Mouse (Mus musculus): ENCODE results near the gene Fam102a. TPM values are rescaled to one million over a fixed set of nuclear protein-coding genes. Genes with fewer than 3 reads are reported as not detected.

Fam102a gene
- total RNA-seq, 1 experiment, result 11.6 TPM

GRCm38 (mm10) chr2:32568941-32569340 is 33.8 kb downstream of the Fam102a start:
- Histone ChIP-seq H3K27ac (ENCODE audit: insufficient read depth, low read depth, low read length, poor library complexity, severe bottlenecking) (no peak overlapping the region), H3K36me3 (ENCODE audit: control insufficient read depth, insufficient read depth, low read length, poor library complexity, severe bottlenecking) (peaks cover 23% of the 10 kb centered on the region; the same call in 1 of the 2 replicates), H3K4me1 (ENCODE audit: control insufficient read depth in 2 of 2, insufficient read depth in 2 of 2, low read length in 2 of 2, poor library complexity in 1 of 2) (peaks cover 0 to 2% of the 10 kb centered on the region in 2 experiments; a peak in 2 of 4 replicates), H3K9ac (ENCODE audit: insufficient read depth, low read depth, low read length, poor library complexity, severe bottlenecking) (no peak overlapping the region), H3K9me3 (ENCODE audit: control insufficient read depth, insufficient read depth, low read depth, low read length) (no peaks in the 10 kb centered on the region), H3K4me3 (ENCODE audit: insufficient read depth in 1 of 2, low read depth in 1 of 2, low read length in 2 of 2, poor library complexity in 1 of 2, severe bottlenecking in 1 of 2) (no peak overlapping the region)
- in situ Hi-C loops (cut with MboI; ENCODE audit: low sequenced_read_pairs in 2 of 2, unreplicated experiment in 2 of 2), result no loop called here
- TF ChIP-seq MAFK (IDR thresholded peaks at IDR 0.05; ENCODE audit: insufficient read depth, low read depth, low read length) (no peak), ZNF384 (IDR thresholded peaks at IDR 0.05; ENCODE audit: low read depth, low read length) (no peak), CHD2 (IDR thresholded peaks at IDR 0.05; ENCODE audit: low read depth, low read length) (no peak)
- DNase-seq (ENCODE audit: low read depth, low spot score), result no peak

GRCm38 (mm10) chr2:32570698-32571494 is 35.8 kb downstream of the Fam102a start, which contains the start of gene Dpm2:
Gene Dpm2, plus strand, starts transcription at chr2:32570858.
- peak; percentile 97 for TF ChIP-seq HCFC1 (IDR thresholded peaks at IDR 0.05; ENCODE audit: borderline replicate concordance, insufficient read depth, low read length)
- no peak for TF ChIP-seq MAFK (IDR thresholded peaks at IDR 0.05; ENCODE audit: insufficient read depth, low read depth, low read length)
- Histone ChIP-seq H3K27ac (ENCODE audit: insufficient read depth, low read depth, low read length, poor library complexity, severe bottlenecking) (peak within 1 kb of the TSS; percentile 63), H3K9me3 (ENCODE audit: control insufficient read depth, insufficient read depth, low read depth, low read length) (no peaks in the 10 kb centered on the region), H3K4me3 (ENCODE audit: insufficient read depth in 1 of 2, low read depth in 1 of 2, low read length in 2 of 2, poor library complexity in 1 of 2, severe bottlenecking in 1 of 2) (peak within 1 kb of the TSS; percentile 82 to 95), H3K36me3 (ENCODE audit: control insufficient read depth, insufficient read depth, low read length, poor library complexity, severe bottlenecking) (peaks cover 14% of the 10 kb centered on the region; the same call in 1 of the 2 replicates), H3K9ac (ENCODE audit: insufficient read depth, low read depth, low read length, poor library complexity, severe bottlenecking) (peak within 1 kb of the TSS; percentile 90), H3K4me1 (ENCODE audit: control insufficient read depth in 2 of 2, insufficient read depth in 2 of 2, low read length in 2 of 2, poor library complexity in 1 of 2) (peaks cover 0 to 6% of the 10 kb centered on the region in 2 experiments; a peak in 2 of 4 replicates)
- in situ Hi-C loops (cut with MboI; ENCODE audit: low sequenced_read_pairs in 2 of 2, unreplicated experiment in 2 of 2), result no loop called here
- DNase-seq (ENCODE audit: low read depth, low spot score), result peak; percentile 90

GRCm38 (mm10) chr2:32572196-32572595 is 37.1 kb downstream of the Fam102a start:
- Histone ChIP-seq H3K36me3 (ENCODE audit: control insufficient read depth, insufficient read depth, low read length, poor library complexity, severe bottlenecking) (peaks cover 12% of the 10 kb centered on the region; the same call in 1 of the 2 replicates), H3K9ac (ENCODE audit: insufficient read depth, low read depth, low read length, poor library complexity, severe bottlenecking) (no peak overlapping the region), H3K4me1 (ENCODE audit: control insufficient read depth in 2 of 2, insufficient read depth in 2 of 2, low read length in 2 of 2, poor library complexity in 1 of 2) (peaks cover 0 to 4% of the 10 kb centered on the region in 2 experiments; a peak in 2 of 4 replicates), H3K27ac (ENCODE audit: insufficient read depth, low read depth, low read length, poor library complexity, severe bottlenecking) (no peak overlapping the region), H3K9me3 (ENCODE audit: control insufficient read depth, insufficient read depth, low read depth, low read length) (no peaks in the 10 kb centered on the region), H3K4me3 (ENCODE audit: insufficient read depth in 1 of 2, low read depth in 1 of 2, low read length in 2 of 2, poor library complexity in 1 of 2, severe bottlenecking in 1 of 2) (no peak overlapping the region)
- no peak for DNase-seq (ENCODE audit: low read depth, low spot score)
- in situ Hi-C loops (cut with MboI; ENCODE audit: low sequenced_read_pairs in 2 of 2, unreplicated experiment in 2 of 2), result no loop called here
- TF ChIP-seq ZC3H11A (IDR thresholded peaks at IDR 0.05; ENCODE audit: borderline replicate concordance, low read depth, low read length) (no peak), ZNF384 (IDR thresholded peaks at IDR 0.05; ENCODE audit: low read depth, low read length) (no peak), HCFC1 (IDR thresholded peaks at IDR 0.05; ENCODE audit: borderline replicate concordance, insufficient read depth, low read length) (no peak), CHD2 (IDR thresholded peaks at IDR 0.05; ENCODE audit: low read depth, low read length) (no peak), MAFK (IDR thresholded peaks at IDR 0.05; ENCODE audit: insufficient read depth, low read depth, low read length) (no peak)

DNA sequence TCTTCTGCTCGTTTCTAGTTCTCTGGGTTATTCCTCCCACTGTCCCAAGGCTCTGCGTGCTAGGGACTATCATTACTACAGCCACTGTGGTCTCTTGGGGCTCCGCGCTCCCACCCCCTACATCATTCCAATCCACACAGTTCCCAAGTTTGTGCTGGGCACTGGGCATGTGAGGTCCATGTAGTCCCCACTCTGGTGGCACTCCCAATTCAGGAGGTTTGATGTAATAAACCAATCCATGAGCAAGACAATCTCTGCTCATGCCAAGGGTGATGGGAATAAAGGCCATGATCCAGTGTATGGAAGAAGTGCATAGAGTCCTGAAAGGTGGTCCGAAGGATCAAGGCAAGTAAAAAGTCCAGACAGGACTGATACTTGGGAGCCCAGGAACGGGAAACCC is 39.4 kb downstream of the Fam102a start, which contains the start of gene Pip5kl1:
Gene Pip5kl1 (plus strand): TSS at position 301 of the 400 bp plus-strand sequence.
- peaks cover 0 to 4% of the 10 kb centered on the region in 2 experiments; a peak in 2 of 4 replicates for H3K4me1 ChIP-seq (ENCODE audit: control insufficient read depth in 2 of 2, insufficient read depth in 2 of 2, low read length in 2 of 2, poor library complexity in 1 of 2)
- H3K4me3 ChIP-seq (ENCODE audit: insufficient read depth in 1 of 2, low read depth in 1 of 2, low read length in 2 of 2, poor library complexity in 1 of 2, severe bottlenecking in 1 of 2), result peak within 1 kb of the TSS; percentile 66 to 84
- no peak for TF ChIP-seq ZC3H11A (IDR thresholded peaks at IDR 0.05; ENCODE audit: borderline replicate concordance, low read depth, low read length)
- TF ChIP-seq HCFC1 (IDR thresholded peaks at IDR 0.05; ENCODE audit: borderline replicate concordance, insufficient read depth, low read length), result no peak
- TF ChIP-seq MAFK (IDR thresholded peaks at IDR 0.05; ENCODE audit: insufficient read depth, low read depth, low read length), result no peak
- no peak for TF ChIP-seq CHD2 (IDR thresholded peaks at IDR 0.05; ENCODE audit: low read depth, low read length)
- no peak for TF ChIP-seq ZNF384 (IDR thresholded peaks at IDR 0.05; ENCODE audit: low read depth, low read length)
- H3K9me3 ChIP-seq (ENCODE audit: control insufficient read depth, insufficient read depth, low read depth, low read length), result no peaks in the 10 kb centered on the region
- in situ Hi-C loops (cut with MboI; ENCODE audit: low sequenced_read_pairs in 2 of 2, unreplicated experiment in 2 of 2), result no loop called here
- H3K9ac ChIP-seq (ENCODE audit: insufficient read depth, low read depth, low read length, poor library complexity, severe bottlenecking), result peak within 1 kb of the TSS; percentile 39; the same call in 1 of the 2 replicates
- peaks cover 7% of the 10 kb centered on the region; the same call in 1 of the 2 replicates for H3K36me3 ChIP-seq (ENCODE audit: control insufficient read depth, insufficient read depth, low read length, poor library complexity, severe bottlenecking)
- H3K27ac ChIP-seq (ENCODE audit: insufficient read depth, low read depth, low read length, poor library complexity, severe bottlenecking), result no peak within 1 kb of the TSS
- DNase-seq (ENCODE audit: low read depth, low spot score), result no peak
